Mouse (Mus musculus) brown adipose tissue, adult 24 weeks (tissue): ENCODE results near the gene Trim37. TPM values are rescaled to one million over a fixed set of nuclear protein-coding genes. Genes with fewer than 3 reads are reported as not detected.
"Not testable (repeated sequence)": the region's sequence is repeated elsewhere in the genome, so short reads cannot be mapped to it uniquely, and the experiment has no call there.

Experiments
- H3K27ac ChIP-seq: fragments of 200-500 bp; replicated peaks from 2 replicates; pipeline ENCODE4 v1.5.1; 2012; ENCODE audit warnings: low read depth, mild to moderate bottlenecking, low read length
- H3K4me1 ChIP-seq: fragments of 200-500 bp; 2 replicates; pipeline ENCODE4 v1.6.1; 2012; ENCODE audit warnings: low read length, mixed read lengths; ENCODE audit not compliant: control insufficient read depth, insufficient read depth, insufficient read length
- H3K4me3 ChIP-seq: fragments of 200-500 bp; 2 replicates; pipeline ENCODE4 v1.5.1; 2012; ENCODE audit warnings: low read depth, mild to moderate bottlenecking, low read length, moderate library complexity; ENCODE audit not compliant: insufficient read depth
- polyA plus RNA-seq: library from polyadenylated mRNA; stranded (reverse); fragments of >200 nt; gene quantifications from 2 replicates; pipeline ENCODE4 v1.2.4, GENCODE M21; 2012; ENCODE audit not compliant: missing spikeins, insufficient read depth, insufficient read length

Trim37 gene
- polyA plus RNA-seq, 1 experiment, result 6.4 TPM

DNA sequence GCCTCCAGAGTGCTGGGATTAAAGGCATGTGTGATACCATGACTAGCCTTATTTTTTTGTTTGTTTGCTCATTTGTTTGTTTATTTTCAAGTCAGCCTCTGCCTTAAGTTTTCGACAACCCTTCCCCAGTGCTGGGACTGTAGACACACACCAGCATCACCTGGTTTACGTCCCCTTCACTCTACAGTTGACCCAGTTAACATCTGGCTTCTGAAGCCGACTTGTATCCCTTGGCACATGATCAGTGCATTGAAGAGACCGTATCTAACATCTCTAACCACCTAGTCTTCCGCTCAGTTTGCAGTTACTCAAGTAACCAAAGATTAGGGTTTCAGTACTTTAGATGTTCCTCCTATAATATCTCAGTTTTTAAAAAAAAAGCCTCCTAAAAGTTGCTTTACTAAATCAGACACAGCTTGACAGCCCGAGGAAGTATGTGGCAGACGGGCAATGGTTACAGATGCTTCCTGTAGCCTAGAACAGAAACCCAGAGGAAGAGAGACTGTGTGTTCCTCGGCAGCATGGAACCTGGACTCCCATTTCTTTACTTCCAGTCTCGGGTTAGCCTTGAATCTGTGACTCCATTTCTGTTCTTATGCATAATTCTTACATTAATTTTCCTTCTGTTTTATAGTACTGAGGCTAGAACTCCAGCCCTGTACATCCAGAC is 118.4 kb downstream of the Trim37 start:
- H3K4me1 ChIP-seq, result no peaks in the 10 kb centered on the region
- H3K4me3 ChIP-seq, result no peak overlapping the region
- H3K27ac ChIP-seq, result no peak overlapping the region

DNA sequence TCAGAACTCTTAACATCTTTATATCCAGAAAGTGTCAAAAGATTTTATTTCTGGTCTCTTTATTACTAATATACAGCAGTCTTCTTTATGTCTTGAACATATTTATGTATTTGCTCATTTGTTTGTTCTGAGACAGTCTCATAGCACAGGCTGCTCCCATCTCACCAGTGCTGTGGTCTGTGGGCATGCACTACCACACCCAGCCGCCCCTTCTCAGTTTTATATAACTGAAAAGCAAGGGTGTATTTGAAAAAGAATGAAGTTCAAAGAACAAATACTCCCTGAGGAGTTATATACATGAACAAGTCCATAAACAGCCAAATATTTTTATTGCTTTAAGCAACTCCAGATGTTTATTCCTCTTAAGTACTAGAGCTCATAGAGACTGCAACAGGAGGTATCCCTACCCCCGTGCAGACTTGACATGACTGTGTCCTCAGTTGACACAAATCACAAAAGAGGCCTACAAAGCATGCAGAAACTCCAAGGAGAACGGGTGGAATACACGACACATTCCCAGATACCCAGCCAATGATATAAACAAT is 119.3 kb downstream of the Trim37 start:
- no peak overlapping the region for H3K27ac ChIP-seq
- no peak overlapping the region for H3K4me3 ChIP-seq
- no peaks in the 10 kb centered on the region for H3K4me1 ChIP-seq

DNA sequence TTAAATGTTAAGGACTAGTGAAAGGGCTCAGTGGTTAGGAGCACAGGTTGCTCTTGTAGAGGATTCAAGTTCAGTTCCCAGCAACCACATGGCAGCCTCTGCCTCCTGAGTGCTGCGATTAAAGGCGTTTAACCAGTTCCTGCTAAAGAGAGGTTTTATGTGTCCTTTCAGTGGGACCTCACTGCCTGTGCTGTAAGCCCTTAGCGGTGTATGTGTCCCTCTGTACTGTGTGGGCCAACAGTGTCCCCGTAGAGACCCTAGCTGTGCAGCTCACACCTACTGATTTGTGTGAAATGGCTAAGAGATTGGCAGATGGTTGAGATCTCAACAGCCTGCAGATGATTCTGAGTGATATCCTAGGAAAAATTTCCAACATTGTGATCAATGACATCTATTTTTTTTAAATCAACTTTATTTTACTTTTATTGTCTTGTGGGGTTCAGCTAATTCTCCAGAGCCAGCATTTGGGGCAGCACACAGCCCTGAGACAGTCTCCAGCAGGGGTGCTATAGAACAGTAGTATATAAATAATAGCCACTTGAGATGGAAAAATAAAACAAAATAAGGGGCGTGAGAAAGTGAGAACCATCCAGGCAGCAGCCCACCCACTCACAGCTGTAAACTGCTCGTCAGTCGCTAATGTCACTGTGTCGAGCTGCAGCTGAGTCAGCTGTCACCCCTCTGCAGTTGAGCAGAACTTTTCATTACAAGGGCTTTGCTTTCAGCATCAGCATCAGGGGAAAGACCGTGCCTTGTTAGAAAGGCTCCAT is 120.0 kb downstream of the Trim37 start:
- Histone ChIP-seq H3K27ac (no peak overlapping the region), H3K4me1 (no peaks in the 10 kb centered on the region), H3K4me3 (no peak overlapping the region)

DNA sequence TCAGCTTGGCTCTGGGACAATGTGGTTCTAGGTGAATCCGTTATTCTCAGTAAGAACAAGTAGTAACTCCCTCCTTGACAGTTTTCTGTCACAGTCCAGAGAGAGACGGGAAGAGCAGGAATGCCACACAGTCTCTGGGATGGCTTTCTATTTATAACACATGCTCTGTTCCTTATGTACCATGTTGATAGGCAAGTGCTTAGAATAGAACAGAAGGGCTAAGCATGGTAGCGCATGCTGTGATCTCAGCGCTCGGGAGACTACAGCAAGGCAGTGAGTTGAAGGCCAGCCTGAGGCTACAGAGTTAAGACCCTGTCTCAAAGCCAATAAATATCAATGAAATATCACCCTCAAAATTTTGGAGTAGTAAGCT is 120.6 kb downstream of the Trim37 start:
- Histone ChIP-seq H3K4me3 (no peak overlapping the region), H3K27ac (no peak overlapping the region), H3K4me1 (no peaks in the 10 kb centered on the region)

DNA sequence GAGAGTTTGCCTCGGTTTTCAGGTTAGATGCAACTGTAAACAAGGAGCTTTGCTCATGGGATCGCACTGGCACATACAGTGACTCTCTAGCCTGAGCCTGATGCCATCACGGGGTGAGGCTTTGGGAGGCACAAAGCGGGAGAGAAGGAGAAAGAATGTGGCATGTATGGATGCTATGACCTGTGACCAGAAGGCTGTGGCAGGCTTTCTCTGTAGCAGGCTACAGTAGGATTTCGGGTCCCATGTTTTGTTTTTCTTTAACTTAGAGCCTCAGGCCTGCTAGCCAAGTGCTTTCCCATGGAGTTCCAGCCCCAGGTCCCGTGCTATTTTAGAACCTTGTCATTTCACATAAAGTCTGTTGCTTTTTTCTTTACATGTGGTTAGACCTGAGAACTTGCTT is 123.3 kb downstream of the Trim37 start:
- no peaks in the 10 kb centered on the region for H3K4me1 ChIP-seq
- no peak overlapping the region for H3K4me3 ChIP-seq
- H3K27ac ChIP-seq, result no peak overlapping the region

DNA sequence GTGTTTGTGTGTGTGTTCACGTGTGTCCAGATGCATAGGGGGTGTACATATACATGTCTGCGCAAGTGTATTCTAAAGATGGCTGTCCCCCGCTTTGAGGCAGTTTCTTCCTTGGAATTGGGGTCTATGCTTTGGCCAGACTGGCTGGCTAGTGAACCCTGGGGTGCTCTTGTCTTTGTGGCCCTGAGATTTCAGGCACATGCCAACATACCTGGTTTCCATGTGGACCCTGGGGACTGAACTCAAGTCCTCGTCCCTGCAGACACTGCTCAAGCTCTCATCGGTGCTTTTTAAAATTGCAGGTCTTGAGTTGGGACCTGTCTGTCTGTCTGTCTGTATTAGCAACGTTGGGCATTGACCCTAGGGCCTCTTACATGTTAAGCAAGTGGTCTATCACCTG is 126.4 kb downstream of the Trim37 start:
- no peak overlapping the region for H3K27ac ChIP-seq
- H3K4me3 ChIP-seq, result no peak overlapping the region
- no peaks in the 10 kb centered on the region for H3K4me1 ChIP-seq

DNA sequence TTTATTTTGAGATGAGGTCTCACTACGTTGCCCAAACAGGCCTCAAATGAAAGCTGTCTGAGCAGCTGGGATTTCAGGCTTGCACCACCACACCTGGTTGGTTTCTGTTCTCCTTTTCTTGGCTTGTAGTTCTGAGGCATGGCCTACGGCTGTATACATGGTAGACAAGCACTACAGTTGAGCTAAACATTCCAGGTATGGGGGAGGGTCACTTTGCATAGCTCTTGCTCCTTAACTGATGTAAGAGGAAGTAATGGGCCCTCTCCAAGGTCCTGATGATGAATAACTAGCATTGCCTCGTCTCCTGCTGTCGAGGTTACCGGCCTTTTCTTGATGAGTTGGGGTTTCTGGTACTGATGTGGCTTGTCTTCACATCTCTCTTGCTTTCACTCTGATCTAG is 127.3 kb downstream of the Trim37 start:
- Histone ChIP-seq H3K4me1 (no peaks in the 10 kb centered on the region), H3K27ac (no peak overlapping the region), H3K4me3 (no peak overlapping the region)

DNA sequence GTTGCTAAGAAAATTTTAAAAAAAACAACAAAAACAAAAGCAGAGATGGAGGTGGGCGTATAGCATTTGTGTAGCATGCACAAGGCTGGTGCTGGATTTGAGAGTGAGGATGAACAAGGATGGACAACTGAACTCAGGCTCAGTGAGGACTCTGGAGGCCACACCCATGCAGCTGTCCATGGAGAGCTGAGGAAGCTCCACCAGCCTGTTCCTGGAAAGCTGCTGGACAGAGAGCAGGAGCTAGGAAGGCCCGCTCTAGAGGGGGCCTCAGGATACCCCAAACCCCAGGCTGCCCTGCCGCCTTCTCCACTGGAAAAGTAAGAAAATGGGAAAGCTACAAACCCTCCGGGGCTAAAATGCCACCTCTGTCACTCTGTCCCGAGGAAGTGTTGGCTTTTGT is 130.4 kb downstream of the Trim37 start:
- no peaks in the 10 kb centered on the region; the same call in 1 of the 2 replicates for H3K4me1 ChIP-seq
- H3K27ac ChIP-seq, result no peak overlapping the region
- H3K4me3 ChIP-seq, result no peak overlapping the region

DNA sequence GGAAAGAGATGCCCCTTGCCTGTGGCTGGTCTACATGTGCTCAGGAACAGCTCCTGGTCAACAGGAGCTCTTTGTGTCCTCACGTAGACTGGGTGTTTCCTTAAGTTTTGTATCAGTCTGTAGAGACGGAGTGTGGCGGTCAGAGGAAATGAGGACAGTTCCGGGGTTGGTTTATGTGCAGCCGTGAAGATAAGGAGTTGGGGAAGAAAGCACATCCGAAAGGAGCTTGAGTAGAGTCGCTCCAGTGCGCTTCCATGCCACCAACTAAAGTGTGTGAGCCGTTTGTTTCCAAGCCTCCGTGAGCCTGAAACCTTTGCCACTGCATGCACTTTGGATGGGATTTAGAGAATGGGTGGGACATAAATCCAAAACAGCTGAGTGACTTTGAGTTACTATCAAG is 132.9 kb downstream of the Trim37 start:
- Histone ChIP-seq H3K4me3 (no peak overlapping the region), H3K4me1 (no peaks in the 10 kb centered on the region; the same call in 1 of the 2 replicates), H3K27ac (no peak overlapping the region)

DNA sequence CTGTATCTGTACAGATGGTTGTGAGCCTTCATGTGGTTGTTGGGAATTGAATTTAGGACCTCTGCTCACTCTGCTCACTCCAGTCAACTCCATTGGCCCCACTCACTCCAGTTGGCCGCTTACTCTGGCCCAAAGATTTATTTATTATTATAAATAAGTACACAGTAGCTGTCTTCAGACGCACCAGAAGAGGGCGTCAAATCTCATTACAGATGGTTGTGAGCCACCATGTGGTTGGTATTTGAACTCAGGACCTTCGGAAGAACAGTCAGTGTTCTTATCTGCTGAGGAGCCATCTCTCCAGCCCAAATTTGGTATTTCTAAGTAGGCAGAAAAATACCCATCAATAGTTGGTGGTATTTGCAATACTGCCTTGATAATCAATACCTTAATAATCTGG is 134.8 kb downstream of the Trim37 start:
- not testable (repeated sequence) for H3K4me3 ChIP-seq, H3K27ac ChIP-seq, H3K4me1 ChIP-seq

DNA sequence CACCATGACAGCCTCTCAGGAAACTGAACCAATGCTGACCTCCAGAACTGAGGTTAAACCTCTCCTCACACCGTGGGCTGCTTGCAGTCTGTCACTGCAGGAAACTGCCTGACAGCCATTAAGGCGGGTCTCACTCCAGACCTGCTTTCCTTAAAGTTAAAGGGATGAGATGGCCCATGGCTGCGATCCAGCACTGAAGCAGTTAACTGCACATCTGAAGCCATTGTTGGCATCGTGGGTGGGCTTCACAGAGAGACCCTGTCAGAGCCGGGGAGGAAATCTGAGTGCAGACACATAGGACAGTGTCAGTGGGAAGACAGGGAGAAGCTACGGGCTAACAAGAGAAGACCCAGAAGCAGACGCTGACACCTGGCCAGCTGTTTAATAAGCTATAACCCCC is 137.1 kb downstream of the Trim37 start:
- no peak overlapping the region for H3K27ac ChIP-seq
- H3K4me3 ChIP-seq, result no peak overlapping the region
- no peaks in the 10 kb centered on the region; the same call in 1 of the 2 replicates for H3K4me1 ChIP-seq

DNA sequence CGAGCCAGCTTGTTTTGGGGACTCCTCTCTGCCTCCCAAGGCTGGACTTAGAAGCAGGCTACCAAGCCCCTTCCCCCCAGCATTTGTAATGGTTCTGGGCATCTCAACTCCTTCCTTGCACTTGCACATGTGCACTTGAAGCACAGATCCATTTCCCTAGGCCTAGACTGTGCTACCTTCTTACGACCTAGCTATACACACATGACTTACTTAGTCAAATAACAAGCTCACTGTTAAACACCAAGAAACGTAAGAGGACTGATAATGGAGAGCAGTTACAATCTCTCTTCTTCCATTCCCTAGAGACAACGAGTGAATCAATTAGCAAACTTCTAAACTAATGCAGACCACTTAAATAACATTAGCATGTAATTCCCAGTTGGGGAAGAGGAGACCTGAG is 139.4 kb downstream of the Trim37 start:
- Histone ChIP-seq H3K27ac (no peak overlapping the region), H3K4me1 (no peaks in the 10 kb centered on the region), H3K4me3 (no peak overlapping the region)

DNA sequence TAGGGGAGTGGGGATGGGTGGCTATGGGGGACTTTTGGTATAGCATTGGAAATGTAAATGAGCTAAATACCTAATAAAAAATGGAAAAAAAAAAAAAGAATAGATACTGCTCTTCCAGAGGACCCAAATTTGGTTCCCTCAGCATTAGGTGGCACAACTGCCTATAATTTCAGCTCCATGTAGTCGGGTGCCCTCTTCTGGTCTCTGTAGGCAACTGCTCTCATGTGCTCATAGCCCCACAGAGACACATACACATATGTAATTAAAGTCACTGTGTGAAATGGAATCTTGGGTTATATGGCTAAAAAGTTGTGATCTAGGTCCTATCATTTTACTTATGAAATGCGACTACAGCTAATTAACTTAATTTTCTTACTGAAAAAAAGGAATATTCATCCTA is 141.9 kb downstream of the Trim37 start:
- Histone ChIP-seq H3K27ac (no peak overlapping the region), H3K4me3 (no peak overlapping the region), H3K4me1 (no peaks in the 10 kb centered on the region)
